Mouse (Mus musculus): ENCODE data around the gene Sys1. TPM values are rescaled to one million over a fixed set of nuclear protein-coding genes. Genes with fewer than 3 reads are reported as not detected.

The Sys1 gene
- total RNA-seq, 4 experiments from 2014 or later: 25.2 to 28.5 (median 25.8) TPM

DNA sequence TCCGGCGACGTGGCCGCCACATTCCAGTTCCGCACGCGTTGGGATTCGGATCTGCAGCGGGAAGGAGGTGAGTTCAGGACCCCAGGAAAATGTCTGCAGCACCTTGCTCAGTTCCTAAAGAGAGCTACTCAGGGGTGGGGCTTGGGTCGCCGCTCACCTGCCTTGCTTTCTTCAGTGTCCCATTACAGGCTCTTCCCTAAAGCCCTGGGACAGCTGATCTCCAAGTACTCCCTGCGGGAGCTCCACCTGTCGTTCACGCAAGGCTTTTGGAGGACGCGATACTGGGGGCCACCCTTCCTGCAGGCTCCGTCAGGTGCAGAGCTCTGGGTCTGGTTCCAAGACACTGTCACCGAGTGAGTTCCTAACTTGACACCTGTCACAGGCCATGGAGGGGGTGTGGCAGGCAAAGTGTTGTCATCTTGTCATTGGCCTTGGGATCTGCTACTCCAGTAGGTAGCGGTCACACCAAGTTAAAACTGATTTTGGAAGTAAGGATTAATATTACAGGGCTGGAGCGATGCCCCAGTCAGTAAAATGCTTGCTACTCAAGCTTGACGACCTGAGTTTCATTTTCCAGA is 41.0 kb downstream of the Sys1 start:
- no peak for DNase-seq (ENCODE audit: low spot score)

GRCm38 (mm10) chr2:164499317-164499716 is 42.6 kb downstream of the Sys1 start:
- DNase-seq (ENCODE audit: low spot score): no peak

DNA sequence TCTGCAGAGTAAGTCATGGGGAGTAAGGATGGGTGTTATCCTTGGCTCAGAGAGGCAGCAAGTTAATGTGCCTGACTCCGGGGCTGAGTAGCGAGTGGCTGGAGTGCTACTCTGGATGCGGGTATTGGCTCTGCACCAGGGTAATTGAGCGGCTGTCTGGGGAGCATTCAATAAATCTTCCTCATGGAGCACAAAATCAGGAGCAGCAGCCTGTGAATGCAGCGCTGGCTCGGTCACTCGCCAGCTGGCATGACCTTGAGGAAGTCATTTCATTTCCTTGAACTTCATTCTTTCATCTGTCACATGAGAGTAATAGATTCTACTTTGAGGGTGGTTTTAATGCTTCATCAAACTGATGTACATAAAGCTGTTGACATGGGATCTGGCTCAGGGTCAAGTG is 43.7 kb downstream of the Sys1 start:
- DNase-seq (ENCODE audit: low spot score): no peak

DNA sequence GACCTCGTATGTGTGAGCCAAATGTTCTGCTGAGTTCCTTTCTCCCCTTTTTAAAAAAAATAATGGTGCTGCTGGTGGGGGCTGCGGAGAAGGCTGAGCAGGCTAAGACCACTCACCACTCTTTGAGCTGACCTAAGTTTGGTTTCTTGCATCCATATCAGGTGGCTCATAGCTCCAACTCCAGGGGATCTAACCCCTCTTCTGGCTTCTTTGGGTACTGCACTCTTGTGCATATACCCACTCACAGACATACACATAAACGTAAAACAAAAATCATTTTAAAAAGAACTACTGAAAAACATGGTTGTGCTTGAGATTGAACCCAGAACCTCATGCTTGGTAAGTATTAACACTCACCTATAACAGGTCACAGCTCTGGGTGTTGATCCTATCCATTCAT is 48.2 kb downstream of the Sys1 start:
- DNase-seq (ENCODE audit: low spot score): no peak

DNA sequence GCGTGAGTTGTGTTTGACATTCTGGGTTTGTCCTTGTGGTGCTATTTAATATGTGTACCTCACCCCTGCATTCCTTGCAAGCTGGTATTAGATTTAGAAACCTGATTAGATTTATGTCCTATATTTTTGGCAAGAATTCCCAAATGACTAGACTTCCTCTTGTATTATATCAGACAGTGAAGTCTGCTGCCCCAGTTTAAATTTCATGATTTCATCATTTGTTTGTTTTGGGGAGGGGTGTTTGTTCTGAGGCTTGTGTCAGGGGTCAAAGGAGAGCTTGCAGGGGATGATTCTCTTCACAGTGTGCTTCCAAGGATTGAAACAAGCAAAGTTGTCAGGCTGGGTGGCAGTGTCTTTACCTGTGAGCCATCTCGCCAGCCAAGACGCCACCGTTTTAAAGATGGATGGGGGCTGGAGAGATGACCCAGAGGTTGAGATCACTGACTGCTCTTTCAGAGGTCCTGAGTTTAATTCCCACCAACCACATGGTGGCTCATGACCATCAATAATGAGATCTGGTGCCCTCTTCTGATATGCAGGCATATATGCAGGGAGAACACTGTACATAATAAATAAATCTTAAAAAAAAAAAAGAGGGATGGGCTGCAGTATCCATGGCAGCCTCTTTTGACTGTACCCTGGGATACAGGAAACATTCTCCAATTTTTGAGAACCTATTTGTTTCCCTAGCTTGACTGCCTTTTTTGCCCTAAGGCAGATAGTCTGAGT is 49.0 kb downstream of the Sys1 start:
- no peak for DNase-seq (ENCODE audit: low spot score)

GRCm38 (mm10) chr2:164507811-164508210 is 51.0 kb downstream of the Sys1 start:
- no peak for DNase-seq (ENCODE audit: low spot score)

- DNase-seq (ENCODE audit: low spot score): no peak
Observed at GRCm38 (mm10) chr2:164510621-164511190, 53.9 kb downstream of the Sys1 start.

DNA sequence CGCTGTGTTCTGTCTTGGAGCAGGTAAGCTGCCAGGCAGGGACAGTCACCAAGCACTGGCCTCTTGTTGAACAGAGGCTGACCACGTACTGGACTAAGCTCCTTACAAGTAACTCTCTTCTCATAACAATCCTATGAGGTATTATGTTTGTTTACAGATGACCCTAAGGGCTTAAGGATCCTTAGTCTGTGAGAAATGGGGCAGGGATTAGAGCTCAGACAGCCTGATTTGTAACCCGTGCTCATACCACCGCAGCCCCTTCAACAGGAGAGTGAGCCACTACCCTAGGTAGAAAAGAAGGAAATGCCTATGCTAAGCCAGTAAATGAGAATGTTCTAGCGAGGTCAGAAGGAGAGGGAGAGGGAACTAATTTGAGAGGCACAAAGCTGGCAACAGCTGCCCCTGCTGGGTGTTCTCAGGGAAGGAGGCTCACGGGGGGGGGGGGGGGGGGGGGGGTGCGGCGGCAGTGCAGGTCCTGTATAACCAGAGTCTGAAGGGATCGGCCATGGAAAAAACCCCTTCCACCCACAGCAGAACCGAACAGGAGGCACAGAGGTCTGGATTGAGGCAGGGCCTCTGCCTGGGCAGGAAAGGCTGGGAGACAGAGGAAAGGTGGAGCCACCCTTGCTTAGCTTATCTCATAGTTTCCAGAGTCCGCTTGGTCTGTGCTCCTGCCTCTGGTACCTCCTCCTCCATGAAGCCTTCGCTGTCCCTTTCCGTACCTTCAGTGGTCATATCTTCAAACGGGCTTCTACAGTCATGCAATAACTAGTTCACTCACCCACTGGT is 55.6 kb downstream of the Sys1 start:
- no peak for DNase-seq (ENCODE audit: low spot score)

- peak; percentile 81 for DNase-seq (ENCODE audit: low spot score)
Observed at GRCm38 (mm10) chr2:164513389-164513788, 56.6 kb downstream of the Sys1 start.

DNA sequence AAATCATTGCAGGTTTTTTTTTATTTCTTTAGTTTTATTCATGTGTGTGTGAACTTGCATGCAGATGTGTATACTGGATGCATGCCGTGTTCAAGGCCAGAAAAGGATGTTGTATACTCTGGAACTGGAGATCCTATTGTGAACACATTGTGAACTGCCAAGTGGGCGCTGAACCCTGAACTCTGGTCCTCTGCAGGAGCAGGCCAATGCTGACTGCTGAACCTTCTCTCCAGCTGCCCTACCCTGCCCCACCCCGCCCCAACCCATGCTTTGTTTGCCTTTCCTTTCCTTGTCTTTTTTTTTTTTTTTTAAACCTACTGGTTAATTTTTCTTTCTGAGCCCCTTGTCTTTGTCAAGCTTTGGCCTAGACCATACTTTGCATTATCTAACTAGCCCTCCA is 58.2 kb downstream of the Sys1 start:
- no peak for DNase-seq (ENCODE audit: low spot score)

- DNase-seq (ENCODE audit: low spot score): no peak
Observed at GRCm38 (mm10) chr2:164515897-164516296, 59.1 kb downstream of the Sys1 start.

DNA sequence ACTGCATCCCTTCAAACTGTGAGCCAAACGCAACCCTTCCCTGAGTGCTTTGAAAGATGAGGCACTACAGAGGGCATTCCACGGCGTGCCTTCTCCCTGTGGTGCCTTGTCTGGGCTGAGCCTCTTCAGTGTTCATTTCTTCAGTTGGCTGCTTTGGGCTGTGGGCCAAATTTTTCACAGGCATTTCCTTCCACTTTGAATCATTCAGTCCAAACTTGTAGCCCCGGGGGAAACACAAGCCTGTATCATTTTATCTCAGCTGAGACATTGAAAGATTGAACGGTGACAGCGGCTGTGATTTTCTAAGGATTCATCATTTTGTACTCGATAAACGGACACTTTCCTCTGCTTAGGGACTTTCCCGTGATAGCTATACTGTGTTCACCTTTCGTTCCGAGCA is 59.8 kb downstream of the Sys1 start:
- no peak for DNase-seq (ENCODE audit: low spot score)

GRCm38 (mm10) chr2:164517485-164518221 is 60.9 kb downstream of the Sys1 start:
- peak; percentile 54 for DNase-seq (ENCODE audit: low spot score)

DNA sequence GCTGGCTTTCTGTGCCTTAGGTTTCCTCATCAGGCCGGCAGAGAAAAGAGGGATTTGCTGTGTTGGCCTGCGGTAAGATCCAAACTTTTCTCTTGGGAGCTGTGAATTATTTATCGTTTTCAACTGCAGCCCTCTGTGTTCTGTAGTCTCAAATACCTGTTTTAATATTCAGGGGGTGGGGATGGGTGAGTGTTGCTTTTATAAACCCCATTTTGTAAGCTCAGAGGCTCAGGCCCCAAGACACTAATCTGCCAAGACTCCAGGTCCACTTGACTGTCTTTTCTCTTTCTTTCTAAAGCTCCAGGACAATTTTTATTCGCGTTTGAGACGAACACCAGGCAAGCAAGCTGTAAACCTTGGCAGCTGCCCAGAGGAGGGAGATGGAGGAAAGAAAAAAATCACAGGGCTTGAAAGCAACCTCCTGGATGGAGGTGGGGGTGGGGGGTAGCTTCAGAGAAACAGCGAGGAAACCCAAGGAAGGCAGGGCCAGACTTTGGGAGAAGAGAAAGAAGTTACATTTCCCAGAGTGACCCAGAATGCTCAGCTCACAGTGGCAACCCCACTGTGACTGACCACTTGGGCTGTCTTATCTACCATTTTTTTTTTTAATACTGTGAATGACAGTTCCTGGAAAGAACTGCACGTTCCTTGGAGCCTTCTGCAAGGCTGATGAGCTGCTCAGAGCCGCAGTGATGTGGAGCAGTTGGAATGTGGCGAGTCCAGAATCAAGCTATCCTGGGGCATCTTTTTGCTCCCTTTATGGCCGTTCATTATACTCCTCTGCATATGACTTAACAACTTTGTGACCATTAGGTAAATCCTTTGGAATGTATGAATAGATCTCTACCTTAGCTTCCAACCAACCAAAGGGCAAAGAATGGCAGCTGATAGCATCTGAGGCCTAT is 61.8 kb downstream of the Sys1 start:
- DNase-seq (ENCODE audit: low spot score): no peak

- DNase-seq (ENCODE audit: low spot score): no peak
Observed at GRCm38 (mm10) chr2:164519171-164519526, 62.4 kb downstream of the Sys1 start.

- peak; percentile 45 for DNase-seq (ENCODE audit: low spot score)
Observed at GRCm38 (mm10) chr2:164520782-164521181, 64.0 kb downstream of the Sys1 start.

GRCm38 (mm10) chr2:164521841-164522240 is 65.1 kb downstream of the Sys1 start:
- no peak for DNase-seq (ENCODE audit: low spot score)

DNA sequence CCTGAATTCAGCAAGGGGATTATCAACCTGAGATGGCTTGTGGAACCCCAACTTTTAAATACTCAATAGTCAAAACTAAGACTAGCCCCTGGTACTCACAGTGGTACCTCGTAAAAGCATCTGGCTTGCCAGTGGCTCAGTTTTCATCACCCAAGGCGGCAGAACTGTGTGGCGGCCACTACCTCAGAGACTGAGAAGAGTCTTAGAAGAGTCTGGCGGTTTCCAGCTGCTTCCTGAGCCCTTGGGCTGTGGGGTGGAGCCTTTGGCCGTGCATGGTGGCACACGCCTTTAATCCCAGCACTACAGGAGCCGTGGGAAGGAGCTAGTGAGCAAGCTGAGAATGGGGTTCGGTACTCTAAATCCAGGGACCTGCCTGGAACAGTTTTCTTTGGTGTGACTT is 65.5 kb downstream of the Sys1 start:
- DNase-seq (ENCODE audit: low spot score): no peak

GRCm38 (mm10) chr2:164523301-164523773 is 66.6 kb downstream of the Sys1 start:
- DNase-seq (ENCODE audit: low spot score): no peak

- DNase-seq (ENCODE audit: low spot score): no peak
Observed at GRCm38 (mm10) chr2:164528557-164528956, 71.8 kb downstream of the Sys1 start.
